Mouse (Mus musculus) midbrain, embryonic 13.5 days (tissue): Measurements from ENCODE around the gene Notch2. TPM values are rescaled to one million over a fixed set of nuclear protein-coding genes. Genes with fewer than 3 reads are reported as not detected.

Experiments used
- ATAC-seq: fragments of 200-750 bp; cut with Nextera tagmentation; 2 replicates; pipeline ENCODE4 v1.8.0; 2017; ENCODE audit warnings: mild to moderate bottlenecking, moderate TSS enrichment, moderate library complexity
- H3K27ac ChIP-seq: fragments of 300-500 bp; sonication (generic); 2 replicates; pipeline ENCODE4 v1.5.1; 2015; ENCODE audit warnings: inconsistent platforms, mild to moderate bottlenecking, moderate library complexity
- H3K27me3 ChIP-seq: fragments of 300-500 bp; sonication (generic); 2 replicates; pipeline ENCODE4 v1.6.1; 2015; ENCODE audit warnings: mild to moderate bottlenecking, inconsistent platforms
- H3K36me3 ChIP-seq: fragments of 300-500 bp; sonication (generic); 2 replicates; pipeline ENCODE4 v1.6.1; 2015; ENCODE audit warnings: mild to moderate bottlenecking, inconsistent platforms
- H3K4me1 ChIP-seq: fragments of 300-500 bp; sonication (generic); replicated peaks from 2 replicates; pipeline ENCODE4 v1.6.1; 2015; ENCODE audit warnings: inconsistent platforms
- H3K4me2 ChIP-seq: fragments of 300-500 bp; sonication (generic); replicated peaks from 2 replicates; pipeline ENCODE4 v1.6.1; 2015; ENCODE audit warnings: moderate library complexity, mild to moderate bottlenecking, inconsistent platforms
- H3K4me3 ChIP-seq: fragments of 300-500 bp; sonication (generic); replicated peaks from 2 replicates; pipeline ENCODE4 v1.5.1; 2015; ENCODE audit warnings: mild to moderate bottlenecking, inconsistent platforms
- H3K9ac ChIP-seq: fragments of 300-500 bp; sonication (generic); replicated peaks from 2 replicates; pipeline ENCODE4 v1.6.1; 2015; ENCODE audit warnings: mild to moderate bottlenecking, inconsistent platforms
- H3K9me3 ChIP-seq: fragments of 300-500 bp; sonication (generic); 2 replicates; pipeline ENCODE4 v1.6.1; 2016; ENCODE audit warnings: mild to moderate bottlenecking, inconsistent platforms
- WGBS: fragments of 180-500 bp; shearing (Covaris S2); methylation state at CpG from one replicate; pipeline ENCODE4 v1.1.7; 2015; 5-methylcytosine and 5-hydroxymethylcytosine counted together
- polyA plus RNA-seq: library from polyadenylated mRNA; unstranded; fragments of >200 nt; fragmentation: Nextera tagmentation; extraction: Ambion mirVana; gene quantifications from 2 replicates; pipeline ENCODE4 v1.2.1, GENCODE M21; 2015

Gene Notch2
- polyA plus RNA-seq, 1 experiment from 2014 or later = 10.0 TPM

DNA sequence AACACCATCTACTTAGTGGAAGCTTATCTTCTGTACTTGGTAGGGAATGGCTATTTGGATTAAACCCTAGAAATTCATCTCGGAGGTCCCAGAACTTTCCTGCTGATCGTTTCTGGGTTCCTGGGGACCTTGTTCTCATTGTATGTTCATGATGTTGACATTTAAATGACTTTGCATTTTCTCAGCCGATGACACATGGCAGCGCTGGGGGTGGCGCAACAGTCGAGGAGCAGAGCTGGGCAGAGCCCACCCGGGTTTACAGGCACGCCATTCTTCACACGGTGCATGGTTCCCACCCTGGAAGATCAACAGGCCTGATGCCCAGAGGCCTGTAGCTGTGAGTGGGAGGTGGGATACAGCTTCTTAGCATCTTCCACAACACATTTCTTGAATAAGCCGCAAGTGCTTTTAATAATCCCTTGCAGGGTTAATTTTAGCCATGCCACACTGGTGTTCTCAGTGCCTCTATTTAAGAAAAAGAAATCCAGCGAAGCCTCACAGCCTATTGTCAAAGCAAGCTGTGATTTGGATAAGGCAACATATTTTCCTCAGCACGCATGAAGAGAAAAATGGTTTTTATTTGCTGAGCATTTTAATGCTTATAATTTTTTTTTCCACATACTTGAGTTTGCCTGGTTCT is 54.6 kb downstream of the Notch2 start:
- H3K9me3 ChIP-seq = no peaks in the 10 kb centered on the region
- H3K4me2 ChIP-seq = no peak overlapping the region
- 81% methylated on average over 12 of the region's 12 CpGs for WGBS
- no peak for ATAC-seq
- H3K27me3 ChIP-seq = no peaks in the 10 kb centered on the region
- no peak overlapping the region for H3K9ac ChIP-seq
- no peak overlapping the region for H3K27ac ChIP-seq
- H3K36me3 ChIP-seq = peaks cover 16% of the 10 kb centered on the region
- no peak overlapping the region for H3K4me3 ChIP-seq
- H3K4me1 ChIP-seq = peaks cover 30% of the 10 kb centered on the region

DNA sequence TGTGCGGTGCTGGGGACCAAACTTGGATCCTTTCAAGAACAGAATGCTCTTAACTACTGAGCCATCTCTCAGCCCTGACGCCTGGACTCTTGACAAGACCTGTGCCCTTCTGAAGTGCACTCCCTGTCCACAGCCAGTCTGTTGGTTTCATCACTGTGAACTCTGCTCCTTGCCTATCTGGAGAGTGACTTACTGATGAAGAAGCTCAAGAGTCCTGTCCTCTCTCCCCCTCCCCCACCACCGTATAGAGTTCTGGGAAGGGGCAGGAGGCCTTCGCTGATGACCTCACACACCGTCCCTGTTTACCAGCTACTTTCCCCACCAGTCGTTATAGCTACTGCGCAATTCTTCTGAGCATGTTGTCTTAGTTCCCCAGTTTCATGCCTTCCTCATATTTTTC is 55.8 kb downstream of the Notch2 start:
- H3K4me2 ChIP-seq = no peak overlapping the region
- H3K27me3 ChIP-seq = no peaks in the 10 kb centered on the region

DNA sequence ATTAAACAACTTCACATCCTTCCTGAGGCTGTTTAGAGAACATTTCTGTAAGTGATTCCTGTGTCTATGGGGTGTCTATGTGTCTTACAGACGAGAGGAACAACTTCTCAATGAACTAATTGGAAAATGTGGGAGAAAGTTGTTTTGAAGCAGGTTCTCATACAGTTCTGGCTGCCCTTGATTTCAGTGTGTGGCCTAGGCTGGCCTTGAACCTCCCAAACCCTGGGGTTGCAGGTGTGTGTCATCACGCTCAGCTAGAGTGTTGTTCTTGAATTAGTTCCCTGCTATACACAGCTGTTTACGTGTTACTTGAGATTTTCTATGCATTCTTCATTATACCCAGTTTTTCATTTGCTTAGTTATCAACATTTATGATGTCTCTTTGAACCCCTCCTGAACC is 56.5 kb downstream of the Notch2 start:
- no peak overlapping the region for H3K4me2 ChIP-seq
- H3K4me3 ChIP-seq = no peak overlapping the region
- H3K9me3 ChIP-seq = no peaks in the 10 kb centered on the region
- no peaks in the 10 kb centered on the region for H3K27me3 ChIP-seq
- WGBS = 92% methylated on average over 3 of the region's 3 CpGs
- peaks cover 13% of the 10 kb centered on the region for H3K4me1 ChIP-seq
- ATAC-seq = no peak
- H3K36me3 ChIP-seq = peaks cover 23% of the 10 kb centered on the region
- H3K9ac ChIP-seq = no peak overlapping the region
- H3K27ac ChIP-seq = no peak overlapping the region

More for the DNA sequence above, 55.8 kb downstream of the Notch2 start:
- no peaks in the 10 kb centered on the region for H3K9me3 ChIP-seq
- no peak overlapping the region for H3K4me3 ChIP-seq
- 83% methylated on average over 7 of the region's 7 CpGs for WGBS
- no peak overlapping the region for H3K27ac ChIP-seq
- H3K9ac ChIP-seq = no peak overlapping the region
- peaks cover 18% of the 10 kb centered on the region for H3K4me1 ChIP-seq
- no peak for ATAC-seq
- H3K36me3 ChIP-seq = peaks cover 23% of the 10 kb centered on the region

DNA sequence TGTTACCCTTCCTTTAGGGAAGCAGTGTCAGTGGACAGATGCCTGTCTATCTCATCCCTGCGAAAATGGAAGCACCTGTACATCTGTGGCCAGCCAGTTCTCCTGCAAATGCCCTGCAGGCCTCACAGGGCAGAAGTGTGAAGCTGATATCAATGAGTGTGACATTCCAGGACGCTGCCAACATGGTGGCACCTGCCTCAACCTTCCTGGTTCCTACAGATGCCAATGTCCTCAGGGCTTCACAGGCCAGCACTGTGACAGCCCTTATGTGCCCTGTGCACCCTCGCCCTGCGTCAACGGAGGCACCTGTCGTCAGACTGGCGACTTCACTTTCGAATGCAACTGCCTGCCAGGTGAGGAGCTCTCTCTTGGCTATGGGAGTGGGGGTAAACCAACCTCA is 59.2 kb downstream of the Notch2 start:
- Histone ChIP-seq H3K36me3 (peaks cover 23% of the 10 kb centered on the region), H3K9ac (no peak overlapping the region), H3K4me2 (no peak overlapping the region), H3K27me3 (no peaks in the 10 kb centered on the region), H3K27ac (no peak overlapping the region), H3K4me3 (no peak overlapping the region), H3K9me3 (no peaks in the 10 kb centered on the region), H3K4me1 (0 out of 2 replicates have a peak, but pooled peaks cover 11% of the 10 kb centered on the region)
- 96% methylated on average over 8 of the region's 8 CpGs for WGBS
- ATAC-seq = no peak

DNA sequence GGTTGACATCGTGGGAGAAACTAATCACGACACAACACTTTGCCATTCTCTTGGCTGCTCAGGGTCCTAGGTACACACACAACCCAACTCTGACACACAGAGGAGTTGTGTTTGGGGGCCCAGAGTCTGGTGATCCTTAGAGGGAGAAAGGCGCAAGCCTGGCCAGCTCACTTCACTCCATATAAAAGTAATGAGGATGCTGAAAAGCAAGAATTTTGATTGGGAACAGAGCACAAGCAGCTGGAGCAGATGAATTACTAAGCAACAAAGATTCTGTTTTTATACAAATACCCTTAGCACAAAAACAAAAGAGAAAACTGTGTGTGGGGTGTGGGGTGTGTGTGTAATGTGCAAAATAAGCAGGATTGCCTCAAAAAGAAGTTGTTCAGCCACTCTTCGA is 60.2 kb downstream of the Notch2 start:
- Histone ChIP-seq H3K9me3 (no peaks in the 10 kb centered on the region), H3K27ac (no peak overlapping the region), H3K36me3 (peaks cover 23% of the 10 kb centered on the region), H3K9ac (no peak overlapping the region), H3K4me2 (no peak overlapping the region), H3K27me3 (no peaks in the 10 kb centered on the region), H3K4me3 (no peak overlapping the region), H3K4me1 (0 out of 2 replicates have a peak, but pooled peaks cover 8% of the 10 kb centered on the region)
- ATAC-seq = no peak
- 91% methylated on average over 4 of the region's 4 CpGs for WGBS

DNA sequence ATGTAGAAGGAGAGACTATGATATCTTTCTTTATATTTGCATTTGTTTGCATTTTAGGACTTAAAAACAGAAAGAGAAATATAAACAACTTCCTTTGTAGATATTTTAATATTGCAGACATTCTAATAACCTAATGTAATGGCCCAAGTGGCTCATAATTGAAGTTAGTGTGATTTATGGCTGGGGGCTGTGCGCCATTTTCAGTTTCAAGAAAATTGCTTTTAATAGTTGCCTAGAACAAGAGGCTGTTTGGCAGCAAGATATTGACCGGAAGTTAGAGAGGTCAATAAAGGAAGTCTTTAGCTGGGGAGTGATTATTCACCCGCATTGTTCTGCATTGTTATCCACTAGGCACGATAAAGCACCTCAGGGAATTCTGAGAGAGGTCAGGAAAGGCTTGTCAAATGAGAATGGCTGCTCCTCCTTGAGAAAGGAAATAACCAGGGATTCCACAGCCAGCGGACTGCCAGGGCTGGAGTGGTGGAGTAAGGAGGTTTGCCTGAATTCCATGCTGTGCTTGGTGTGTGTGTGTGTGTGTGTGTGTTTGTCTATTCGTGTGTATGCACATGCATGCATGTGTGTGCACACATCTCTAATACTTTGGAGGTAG is 61.4 kb downstream of the Notch2 start:
- no peak for ATAC-seq
- Histone ChIP-seq H3K9me3 (no peaks in the 10 kb centered on the region), H3K4me1 (0 out of 2 replicates have a peak, but pooled peaks cover 8% of the 10 kb centered on the region), H3K27me3 (no peaks in the 10 kb centered on the region), H3K4me2 (no peak overlapping the region), H3K4me3 (no peak overlapping the region), H3K9ac (no peak overlapping the region), H3K27ac (no peak overlapping the region), H3K36me3 (peaks cover 23% of the 10 kb centered on the region)
- WGBS = 58% methylated on average over 6 of the region's 6 CpGs

DNA sequence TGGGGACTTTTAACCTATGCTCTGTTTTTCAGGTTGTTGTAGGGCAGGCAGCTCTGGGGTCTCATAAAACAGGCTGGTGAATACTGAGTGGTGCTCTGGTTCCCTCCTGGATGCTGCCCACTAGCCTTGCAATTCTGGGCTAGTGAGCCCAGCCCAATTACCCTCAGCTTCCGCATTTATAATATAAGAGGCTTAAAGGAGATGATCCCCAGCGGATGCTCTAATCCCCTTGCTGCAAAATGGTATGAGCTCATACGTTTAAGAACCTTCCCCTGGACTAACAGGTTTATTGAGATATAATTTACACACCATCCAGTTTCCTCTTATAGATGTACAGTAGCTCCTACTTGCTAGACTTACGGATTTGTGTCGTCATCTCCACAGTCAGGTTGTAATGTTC is 64.5 kb downstream of the Notch2 start:
- ATAC-seq = peak; percentile 24; the same call in 1 of the 2 replicates
- no peak overlapping the region for H3K9ac ChIP-seq
- no peak overlapping the region for H3K4me2 ChIP-seq
- WGBS = 61% methylated on average over 5 of the region's 5 CpGs
- no peak overlapping the region for H3K27ac ChIP-seq
- no peaks in the 10 kb centered on the region for H3K27me3 ChIP-seq
- no peak overlapping the region for H3K4me3 ChIP-seq
- H3K9me3 ChIP-seq = no peaks in the 10 kb centered on the region
- peaks cover 7% of the 10 kb centered on the region; the same call in 1 of the 2 replicates for H3K36me3 ChIP-seq
- H3K4me1 ChIP-seq = 0 out of 2 replicates have a peak, but pooled peaks cover 8% of the 10 kb centered on the region

DNA sequence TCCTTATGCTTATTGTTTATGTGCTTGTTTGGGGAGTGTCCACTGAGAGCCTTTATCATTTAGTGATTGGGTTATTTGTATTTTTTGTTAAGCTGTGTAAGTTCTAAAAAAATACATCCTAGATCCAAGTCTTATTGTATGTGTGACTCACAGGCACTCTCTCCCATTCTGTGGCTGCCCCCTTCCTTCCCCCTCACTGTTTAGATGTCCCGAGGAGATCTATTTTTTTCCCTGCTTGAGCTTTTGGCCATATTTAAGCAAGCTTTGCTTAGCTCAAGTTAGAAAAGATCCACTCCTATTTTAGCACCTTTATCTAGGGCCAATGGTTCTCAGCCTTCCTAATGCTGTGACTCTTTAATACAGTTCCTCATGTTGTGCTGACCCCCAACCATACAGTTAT is 65.5 kb downstream of the Notch2 start:
- no peak overlapping the region for H3K27ac ChIP-seq

DNA sequence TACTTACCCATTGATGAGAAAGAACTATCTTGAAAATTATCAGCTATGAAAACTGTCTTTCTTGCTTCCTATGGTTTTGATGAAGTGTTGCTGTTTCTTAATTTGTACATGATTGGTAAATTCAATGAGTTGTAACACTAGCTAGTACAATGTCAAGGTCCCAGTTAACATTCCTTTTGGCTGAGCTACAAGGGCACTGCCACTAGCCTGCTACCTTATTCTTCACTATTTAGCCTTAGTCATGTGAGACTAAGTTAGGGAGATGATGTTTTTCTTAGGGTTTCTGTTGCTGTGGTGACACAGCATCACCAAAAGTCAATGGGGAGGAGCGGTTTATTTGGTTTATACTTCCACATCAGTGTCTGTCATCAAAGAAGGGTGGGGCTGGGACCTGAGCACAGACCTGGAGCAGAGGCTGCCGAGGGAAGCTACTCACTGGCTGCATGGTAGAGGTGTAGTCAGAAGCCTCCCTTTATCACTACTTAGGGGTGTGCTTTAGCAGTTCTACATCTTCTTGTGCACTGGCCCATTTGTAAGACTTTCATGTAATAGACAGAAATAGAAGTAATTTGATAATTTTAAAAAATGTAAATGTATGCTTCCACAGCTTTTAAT is 66.4 kb downstream of the Notch2 start:
- no peaks in the 10 kb centered on the region for H3K36me3 ChIP-seq
- H3K9ac ChIP-seq = no peak overlapping the region
- no peak overlapping the region for H3K27ac ChIP-seq
- no peak overlapping the region for H3K4me2 ChIP-seq
- 0 out of 2 replicates have a peak, but pooled peaks cover 13% of the 10 kb centered on the region for H3K4me1 ChIP-seq
- no peaks in the 10 kb centered on the region for H3K9me3 ChIP-seq
- no peaks in the 10 kb centered on the region for H3K27me3 ChIP-seq
- no peak for ATAC-seq
- H3K4me3 ChIP-seq = no peak overlapping the region
- WGBS = 94% methylated on average over 2 of the region's 2 CpGs

More for the DNA sequence above, 65.5 kb downstream of the Notch2 start:
- H3K27me3 ChIP-seq = no peaks in the 10 kb centered on the region
- 74% methylated on average over 1 of the region's 1 CpGs for WGBS
- H3K4me3 ChIP-seq = no peak overlapping the region
- H3K36me3 ChIP-seq = no peaks in the 10 kb centered on the region; the same call in 1 of the 2 replicates
- no peak overlapping the region for H3K9ac ChIP-seq
- ATAC-seq = no peak
- H3K4me2 ChIP-seq = no peak overlapping the region
- H3K9me3 ChIP-seq = no peaks in the 10 kb centered on the region
- 0 out of 2 replicates have a peak, but pooled peaks cover 8% of the 10 kb centered on the region for H3K4me1 ChIP-seq

DNA sequence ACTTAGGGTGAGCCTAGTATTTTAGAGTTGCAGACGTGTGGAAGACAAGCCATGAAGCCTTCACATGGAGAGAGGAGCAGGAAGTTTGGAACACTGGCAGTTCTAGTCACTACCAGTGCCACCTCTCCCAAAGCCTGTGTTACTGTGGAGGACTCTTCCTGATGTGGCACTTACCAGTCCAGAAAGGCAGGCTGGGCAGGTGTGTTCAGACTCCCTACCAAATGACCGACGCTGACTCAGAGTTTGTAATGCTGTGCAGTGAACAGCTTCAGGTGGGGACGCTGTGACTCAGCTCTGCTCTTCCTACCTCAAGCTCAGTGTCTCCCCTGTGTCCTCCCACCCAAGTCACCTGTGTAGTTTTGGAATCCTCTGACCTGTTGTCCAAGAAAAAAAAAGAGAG is 67.3 kb downstream of the Notch2 start:
- no peak for ATAC-seq
- H3K36me3 ChIP-seq = no peaks in the 10 kb centered on the region
- H3K9me3 ChIP-seq = no peaks in the 10 kb centered on the region
- H3K4me3 ChIP-seq = no peak overlapping the region
- no peak overlapping the region for H3K27ac ChIP-seq
- no peak overlapping the region for H3K9ac ChIP-seq
- H3K4me1 ChIP-seq = peaks cover 8% of the 10 kb centered on the region; the same call in 1 of the 2 replicates
- 95% methylated on average over 4 of the region's 4 CpGs for WGBS
- no peak overlapping the region for H3K4me2 ChIP-seq
- H3K27me3 ChIP-seq = no peaks in the 10 kb centered on the region

DNA sequence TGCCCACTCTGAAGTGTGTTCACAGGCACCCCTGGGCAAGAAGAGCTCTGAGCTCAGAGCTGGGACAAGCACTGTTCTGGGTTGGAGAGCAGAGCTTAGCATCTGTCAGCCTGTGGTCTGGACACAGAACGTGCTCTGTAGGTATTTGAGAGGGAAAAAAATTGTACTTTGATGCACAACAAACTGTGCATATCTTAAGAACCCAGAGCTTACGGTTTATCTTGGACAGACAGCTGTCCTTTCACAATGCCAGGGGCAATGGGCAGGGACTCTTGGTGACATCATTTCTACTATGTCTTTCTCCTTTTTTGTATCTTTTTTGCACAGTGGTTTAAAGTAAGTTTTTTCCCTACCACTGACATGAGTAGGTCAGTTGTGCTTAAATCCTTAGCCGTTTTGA is 68.9 kb downstream of the Notch2 start:
- 84% methylated on average over 3 of the region's 3 CpGs for WGBS
- no peaks in the 10 kb centered on the region for H3K36me3 ChIP-seq
- H3K4me2 ChIP-seq = no peak overlapping the region
- H3K9ac ChIP-seq = no peak overlapping the region
- ATAC-seq = no peak
- no peaks in the 10 kb centered on the region for H3K9me3 ChIP-seq
- no peak overlapping the region for H3K27ac ChIP-seq
- peaks cover 8% of the 10 kb centered on the region; the same call in 1 of the 2 replicates for H3K4me1 ChIP-seq
- H3K27me3 ChIP-seq = no peaks in the 10 kb centered on the region
- H3K4me3 ChIP-seq = no peak overlapping the region

DNA sequence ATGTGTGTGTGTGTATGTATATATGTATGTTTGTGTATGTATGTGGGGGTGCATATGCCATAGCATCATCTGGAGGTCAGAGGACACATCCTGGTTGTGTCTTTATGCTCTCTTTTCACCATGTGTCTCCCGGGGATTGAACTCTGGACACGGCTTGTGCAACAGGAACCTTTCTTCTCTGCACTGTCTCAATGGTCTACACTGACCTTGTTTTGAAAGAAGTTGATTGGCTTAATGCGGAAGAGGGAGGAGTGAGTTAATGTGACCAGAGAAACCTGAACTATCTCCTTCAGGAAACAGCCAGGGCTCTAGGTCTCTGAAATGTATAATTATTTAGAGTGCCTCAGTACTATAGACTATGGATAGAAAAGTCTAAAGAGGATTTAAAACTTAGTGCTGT is 69.6 kb downstream of the Notch2 start:
- no peak overlapping the region for H3K4me2 ChIP-seq
- no peak overlapping the region for H3K9ac ChIP-seq
- H3K4me3 ChIP-seq = no peak overlapping the region
- H3K27me3 ChIP-seq = no peaks in the 10 kb centered on the region
- H3K9me3 ChIP-seq = no peaks in the 10 kb centered on the region
- H3K4me1 ChIP-seq = peaks cover 5% of the 10 kb centered on the region; the same call in 1 of the 2 replicates
- 88% methylated on average over 3 of the region's 3 CpGs for WGBS
- no peaks in the 10 kb centered on the region for H3K36me3 ChIP-seq
- ATAC-seq = no peak
- no peak overlapping the region for H3K27ac ChIP-seq
